Mouse (Mus musculus) hindbrain, embryonic 13.5 days (tissue): ENCODE results near the gene Wdr25. TPM values are rescaled to one million over a fixed set of nuclear protein-coding genes. Genes with fewer than 3 reads are reported as not detected.

Experiments
- polyA plus RNA-seq: library from polyadenylated mRNA; unstranded; fragments of >200 nt; fragmentation: Nextera tagmentation; extraction: Ambion mirVana; gene quantifications from 2 replicates; pipeline ENCODE4 v1.2.1, GENCODE M21; 2015

Wdr25 gene
- polyA plus RNA-seq, 1 experiment from 2014 or later = 6.6 TPM

Other genes with a start within 250 kb of the Wdr25 start
- gene Degs2, start 191.3 kb upstream of the Wdr25 start, polyA plus RNA-seq = 2.2 and 3.6 TPM in 2 replicates
- gene Yy1, start 100.7 kb upstream of the Wdr25 start, polyA plus RNA-seq = 13.5 and 14.1 TPM in 2 replicates
- 17.8 and 19.2 TPM in 2 replicates for gene Slc25a29, start 57.7 kb upstream of the Wdr25 start, polyA plus RNA-seq
- 9.8 and 10.8 TPM in 2 replicates for gene Slc25a47, start 57.6 kb upstream of the Wdr25 start, polyA plus RNA-seq
- 102 and 106 TPM in 2 replicates for gene Wars, start 543 bp downstream of the Wdr25 start, polyA plus RNA-seq
- gene Begain, start 174.6 kb downstream of the Wdr25 start, polyA plus RNA-seq = 21.3 and 23.2 TPM in 2 replicates